ENCODE assay signal across 10 mouse cellular contexts in genomic region chr11:70172298-70172697, GRCm38 (mm10). TPM values are rescaled to one million over a fixed set of nuclear protein-coding genes. Genes with fewer than 3 reads are reported as not detected.
DNase-seq lines count a peak whose midpoint lies in the region; ATAC-seq and TF ChIP-seq lines count a peak whose summit lies in the region.
"Had no signal": no experiment of that assay in that cellular context is flagged by ENCODE, and none has a peak within 500 bp of the region (broad histone marks: within the 10 kb centered on the region; RNA-seq: fewer than 3 reads in every experiment).

No protein-coding gene starts in this region.

- H3K27ac ChIP-seq in lung, embryonic 14.5 days (ENCODE audit: low read depth) = no peak overlapping the region
- H3K27ac ChIP-seq: intestine, embryonic 15.5 days; layer of hippocampus, adult 2 months had no signal

- TF ChIP-seq CTCF in lung, embryonic 14.5 days (IDR thresholded peaks at IDR 0.05; ENCODE audit: low read depth) = peak; percentile 34; the same call in 1 of the 2 replicates
- TF ChIP-seq CTCF in E14TG2a.4 (conservative IDR thresholded peaks at IDR 0.05; ENCODE audit: low read length) = peak; percentile 72
- TF ChIP-seq CTCF in brain, embryonic 14.5 days (IDR thresholded peaks at IDR 0.05; ENCODE audit: borderline replicate concordance, extremely low read depth, insufficient read depth, insufficient read length) = peak; percentile 30; the same call in 1 of the 2 replicates

- H3K4me3 ChIP-seq in lung, embryonic 14.5 days (ENCODE audit: low read depth, low read length) = no peak overlapping the region
- no peak overlapping the region for H3K4me3 ChIP-seq in E14TG2a.4 (replicated peaks; ENCODE audit: low read length)
- H3K4me3 ChIP-seq: intestine, embryonic 15.5 days; layer of hippocampus, adult 2 months had no signal

- WGBS in lung, embryonic 14.5 days = 61% methylated on average over 5 of the region's 5 CpGs

- no peaks in the 10 kb centered on the region for H3K36me3 ChIP-seq in lung, embryonic 14.5 days (ENCODE audit: insufficient read depth)
- H3K36me3 ChIP-seq in E14TG2a.4 (ENCODE audit: insufficient read depth, low read length) = no peaks in the 10 kb centered on the region
- H3K36me3 ChIP-seq: intestine, embryonic 15.5 days had no signal

- H3K27me3 ChIP-seq in lung, embryonic 14.5 days (ENCODE audit: insufficient read depth, low read length) = no peaks in the 10 kb centered on the region
- peaks cover 13% of the 10 kb centered on the region for H3K27me3 ChIP-seq in E14TG2a.4 (ENCODE audit: insufficient read depth, low read length)
- H3K27me3 ChIP-seq: intestine, embryonic 15.5 days had no signal

- no peaks in the 10 kb centered on the region for H3K4me1 ChIP-seq in lung, embryonic 14.5 days (ENCODE audit: insufficient read depth)
- no peaks in the 10 kb centered on the region for H3K4me1 ChIP-seq in E14TG2a.4 (replicated peaks; ENCODE audit: low read depth, low read length)
- H3K4me1 ChIP-seq: intestine, embryonic 15.5 days had no signal

- no peak overlapping the region for H3K4me2 ChIP-seq in lung, embryonic 14.5 days
- H3K4me2 ChIP-seq: intestine, embryonic 15.5 days had no signal

- H3K9me3 ChIP-seq in lung, embryonic 14.5 days (ENCODE audit: low read depth, low read length) = no peaks in the 10 kb centered on the region
- H3K9me3 ChIP-seq in E14TG2a.4 (ENCODE audit: low read length) = no peaks in the 10 kb centered on the region
- H3K9me3 ChIP-seq: intestine, embryonic 15.5 days had no signal

- TF ChIP-seq POLR2A in brain, embryonic 14.5 days (IDR thresholded peaks at IDR 0.05; ENCODE audit: borderline replicate concordance, extremely low read depth, insufficient read depth, insufficient read length, poor library complexity, severe bottlenecking) = no peak

- ATAC-seq in lung, embryonic 14.5 days (ENCODE audit: insufficient read depth) = no peak
- ATAC-seq: intestine, embryonic 15.5 days had no signal

- H3K9ac ChIP-seq in lung, embryonic 14.5 days = no peak overlapping the region
- H3K9ac ChIP-seq: intestine, embryonic 15.5 days had no signal

- DNase-seq in cerebellum, postnatal 14 days = peak; percentile 19 to 61
- no peak for DNase-seq in cerebellum, adult 9-10 months
- DNase-seq in lung, embryonic 14.5 days = peak; percentile 14
- no peak for DNase-seq in lung, postnatal 25 days (ENCODE audit: low spot score)
- DNase-seq in brain, embryonic 14.5 days (ENCODE audit: low read depth) = no peak
- DNase-seq in layer of hippocampus, adult 9-11 months = no peak
- no peak for DNase-seq in urinary bladder, postnatal 10 days (ENCODE audit: low spot score)

RNA-seq across cellular contexts. Expression of gene Clec10a, which starts 16.3 kb away (rescaled TPM):
- polyA plus RNA-seq in lung, embryonic 14.5 days (2014; fragmentation: Nextera tagmentation; extraction: Ambion mirVana) = 0.18 and 1.1 TPM in 2 replicates
- 0.60 and 0.86 TPM in 2 replicates for polyA plus RNA-seq in brain, embryonic 14.5 days (2012; rRNA removed)

RNA-seq across cellular contexts. Expression of gene Slc16a11, which starts 40.3 kb away (rescaled TPM):
- polyA plus RNA-seq in lung, embryonic 14.5 days (2014; fragmentation: Nextera tagmentation; extraction: Ambion mirVana) = 0.23 and 0.63 TPM in 2 replicates
- 2.8 and 3.8 TPM in 2 replicates for polyA plus RNA-seq in brain, embryonic 14.5 days (2012; rRNA removed)

RNA-seq across cellular contexts. Expression of gene Mgl2, which starts 42.2 kb away (rescaled TPM):
- polyA plus RNA-seq in lung, embryonic 14.5 days (2014; fragmentation: Nextera tagmentation; extraction: Ambion mirVana) = 5.9 and 6.4 TPM in 2 replicates
- 0.33 and 0.37 TPM in 2 replicates for polyA plus RNA-seq in brain, embryonic 14.5 days (2012; rRNA removed)

RNA-seq across cellular contexts. Expression of gene Slc16a13, which starts 48.6 kb away (rescaled TPM):
- 4.4 and 6.2 TPM in 2 replicates for polyA plus RNA-seq in lung, embryonic 14.5 days (2014; fragmentation: Nextera tagmentation; extraction: Ambion mirVana)
- polyA plus RNA-seq in brain, embryonic 14.5 days (2012; rRNA removed) = 13.9 and 15.1 TPM in 2 replicates

RNA-seq across cellular contexts. Expression of gene Bcl6b, which starts 57.3 kb away (rescaled TPM):
- 30.3 and 30.9 TPM in 2 replicates for polyA plus RNA-seq in lung, embryonic 14.5 days (2014; fragmentation: Nextera tagmentation; extraction: Ambion mirVana)
- 4.5 and 5.9 TPM in 2 replicates for polyA plus RNA-seq in brain, embryonic 14.5 days (2012; rRNA removed)

Comparison
In these comparisons a context has a peak if more than half of its experiments do, and no peak if none do; other contexts are left out.
1. DNase-seq: peak in cerebellum, postnatal 14 days (2 of 2) and lung, embryonic 14.5 days (single experiment); none in cerebellum, adult 9-10 months (single experiment), lung, postnatal 25 days (single experiment), brain, embryonic 14.5 days (single experiment), layer of hippocampus, adult 9-11 months (single experiment) and urinary bladder, postnatal 10 days (single experiment).
2. Peak in every context shown above with its lines, with median percentiles within 50 percentile points of each other: CTCF ChIP-seq.